Mouse (Mus musculus) MEL (cell line): Measurements from ENCODE around the gene Slc12a8.

Experiments
- CTCF ChIP-seq, 3 experiments: IDR thresholded peaks in 2 of 3; conservative IDR thresholded peaks in 1 of 3; 2 replicates each; pipeline ENCODE4 v1.5.1; 2011 to 2012; ENCODE audit warnings: low read length in 3 of 3, low read depth in 2 of 3, mild to moderate bottlenecking in 2 of 3, improper control_type of control experiment in 1 of 3, inconsistent platforms in 1 of 3, mixed read lengths in 1 of 3, moderate library complexity in 1 of 3; ENCODE audit not compliant: control insufficient read depth in 1 of 3, insufficient read depth in 1 of 3, poor library complexity in 1 of 3, severe bottlenecking in 1 of 3
- E2F4 ChIP-seq: IDR thresholded peaks from 2 replicates; pipeline ENCODE4 v1.6.1; 2011; ENCODE audit warnings: low read depth, low read length, improper control_type of control experiment, borderline replicate concordance
- EP300 ChIP-seq, 2 experiments: IDR thresholded peaks; 2 replicates each; pipeline ENCODE4 v1.6.1; 2011; ENCODE audit warnings: improper control_type of control experiment in 2 of 2, low read length in 2 of 2, low read depth in 1 of 2, mild to moderate bottlenecking in 1 of 2
- GATA1 ChIP-seq: IDR thresholded peaks from 2 replicates; pipeline ENCODE4 v1.6.1; 2011; ENCODE audit warnings: low read depth, low read length, improper control_type of control experiment
- KAT2A ChIP-seq: conservative IDR thresholded peaks from 2 replicates; pipeline ENCODE4 v1.6.1; 2012; ENCODE audit warnings: low read depth, low read length, improper control_type of control experiment, inconsistent platforms
- MEF2A ChIP-seq: IDR thresholded peaks from 2 replicates; pipeline ENCODE4 v1.6.1; 2014; ENCODE audit warnings: low read depth, mild to moderate bottlenecking, inconsistent platforms, low read length, improper control_type of control experiment; ENCODE audit not compliant: poor library complexity, insufficient replicate concordance, severe bottlenecking; ENCODE audit errors: extremely low read depth
- NRF1 ChIP-seq: IDR thresholded peaks from 2 replicates; pipeline ENCODE4 v1.6.1; 2014; ENCODE audit warnings: low read depth, mild to moderate bottlenecking, inconsistent platforms, low read length, improper control_type of control experiment, moderate library complexity; ENCODE audit not compliant: poor library complexity, insufficient read depth, severe bottlenecking
- POLR2A ChIP-seq, 2 experiments: IDR thresholded peaks; 2 replicates each; pipeline ENCODE4 v1.6.1; 2011 to 2012; ENCODE audit warnings: low read length in 2 of 2, mild to moderate bottlenecking in 2 of 2, control low read depth in 1 of 2, improper control_type of control experiment in 1 of 2, low read depth in 1 of 2, moderate library complexity in 1 of 2; ENCODE audit not compliant: control insufficient read depth in 1 of 2, insufficient read depth in 1 of 2, poor library complexity in 1 of 2
- POLR2AphosphoS5 ChIP-seq: IDR thresholded peaks from 2 replicates; pipeline ENCODE4 v1.6.1; 2012; ENCODE audit warnings: low read depth, borderline replicate concordance, mild to moderate bottlenecking, inconsistent platforms, low read length, moderate library complexity, mixed read lengths
- SMC3 ChIP-seq: IDR thresholded peaks from 2 replicates; pipeline ENCODE4 v1.6.1; 2011; ENCODE audit warnings: low read depth, low read length, improper control_type of control experiment
- TAL1 ChIP-seq: IDR thresholded peaks from 2 replicates; pipeline ENCODE4 v1.6.1; 2012; ENCODE audit warnings: mild to moderate bottlenecking, inconsistent platforms, low read length, moderate library complexity, mixed read lengths
- TBP ChIP-seq: IDR thresholded peaks from 2 replicates; pipeline ENCODE4 v1.8.0; 2011; ENCODE audit warnings: low read depth, low read length, improper control_type of control experiment
- TCF12 ChIP-seq: IDR thresholded peaks from 2 replicates; pipeline ENCODE4 v1.6.1; 2014; ENCODE audit warnings: low read depth, mild to moderate bottlenecking, inconsistent platforms, low read length, improper control_type of control experiment, moderate library complexity

DNA sequence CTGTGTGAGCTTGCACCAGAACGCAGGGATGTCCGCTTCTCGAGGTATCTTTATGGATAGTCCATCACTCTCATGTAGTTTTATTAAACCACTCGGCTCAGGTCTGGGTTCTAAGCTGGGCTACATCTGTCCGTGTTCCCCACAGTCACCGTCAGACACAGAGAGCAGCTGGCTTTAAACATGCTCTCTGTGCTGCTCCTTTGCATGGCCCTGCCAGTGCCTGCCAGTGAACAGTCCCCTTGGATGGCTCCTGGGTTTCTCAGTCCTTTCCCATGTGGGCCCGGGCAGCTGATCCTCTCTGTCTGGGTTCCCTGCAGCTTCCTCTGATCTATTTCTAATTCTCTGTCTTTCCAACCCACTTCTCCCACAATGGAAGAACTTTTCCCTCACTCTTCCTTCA lies 93.3 kb downstream of the Slc12a8 start:
- no peak for TF ChIP-seq EP300 (IDR thresholded peaks at IDR 0.05; ENCODE audit: low read depth in 1 of 2, low read length in 2 of 2)
- no peak for TF ChIP-seq POLR2A (IDR thresholded peaks at IDR 0.05; ENCODE audit: control insufficient read depth in 1 of 2, insufficient read depth in 1 of 2, low read depth in 1 of 2, low read length in 2 of 2, poor library complexity in 1 of 2)
- no peak for TF ChIP-seq GATA1
- no peak for TF ChIP-seq SMC3
- TF ChIP-seq KAT2A, result no peak
- no peak for TF ChIP-seq CTCF (IDR thresholded peaks at IDR 0.05 in 2 of 3, conservative IDR thresholded peaks at IDR 0.05 in 1 of 3; ENCODE audit: control insufficient read depth in 1 of 3, insufficient read depth in 1 of 3, low read depth in 2 of 3, low read length in 3 of 3, poor library complexity in 1 of 3, severe bottlenecking in 1 of 3)
- no peak for TF ChIP-seq TAL1
- no peak for TF ChIP-seq NRF1
- no peak for TF ChIP-seq TBP
- no peak for TF ChIP-seq POLR2AphosphoS5
- TF ChIP-seq E2F4, result no peak
- TF ChIP-seq TCF12, result no peak
- no peak for TF ChIP-seq MEF2A
